Mouse (Mus musculus): Measurements from ENCODE around the gene Pip5k1a.
"Not testable (repeated sequence)": the region's sequence is repeated elsewhere in the genome, so short reads cannot be mapped to it uniquely, and the experiment has no call there.

The Pip5k1a gene

DNA sequence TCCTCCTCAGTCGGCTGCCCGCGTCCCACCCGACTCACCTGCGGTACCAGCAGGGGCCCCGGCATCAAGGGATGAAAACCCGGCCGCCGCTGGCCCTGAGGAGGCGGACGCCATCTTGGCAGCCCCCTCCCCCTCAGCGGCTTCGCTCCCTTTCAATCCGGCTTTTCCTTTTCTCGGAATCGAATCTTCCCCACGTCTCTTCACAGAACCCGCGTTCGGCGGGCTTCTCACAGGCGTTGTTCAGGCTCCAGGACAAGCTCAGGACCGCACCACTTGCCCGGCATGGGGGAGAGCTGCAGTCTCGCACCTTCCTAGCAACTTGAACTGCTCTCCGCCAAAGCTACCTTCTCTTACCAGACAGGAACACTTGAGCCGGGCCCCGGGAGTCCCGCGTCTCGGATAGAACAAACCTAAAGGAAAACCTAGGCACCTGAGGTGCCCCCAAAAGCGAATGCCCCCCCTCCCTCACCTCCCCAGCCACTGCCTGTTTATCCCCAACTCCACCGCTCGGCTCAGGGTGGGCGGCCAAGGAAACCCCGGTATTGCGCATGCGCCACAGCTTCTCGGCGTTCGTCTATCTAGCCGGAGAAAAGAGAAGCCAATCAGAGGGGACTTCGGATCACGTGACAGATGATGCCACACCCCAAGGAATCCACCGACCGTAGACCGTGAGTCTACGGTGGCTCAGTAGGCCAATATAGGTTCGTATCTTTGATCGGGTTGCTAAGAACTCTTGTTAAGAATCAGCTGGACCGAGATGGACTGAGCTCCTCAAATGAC is at the start of gene Pip5k1a:
TSS of gene Pip5k1a (minus strand) at position 593 of the 780 bp plus-strand sequence.
- DNase-seq (ENCODE audit: low spot score), result peak; percentile 99

GRCm38 (mm10) chr3:95153874-95154273 is 47.1 kb upstream of the Pip5k1a start:
- DNase-seq (ENCODE audit: low spot score), result no peak

- DNase-seq (ENCODE audit: low spot score), result no peak
Measured at GRCm38 (mm10) chr3:95147924-95148323, 41.2 kb upstream of the Pip5k1a start.

GRCm38 (mm10) chr3:95142617-95143011 is 35.9 kb upstream of the Pip5k1a start:
- peak; percentile 86 for DNase-seq (ENCODE audit: low spot score)

- DNase-seq (ENCODE audit: low spot score), result no peak
Measured at GRCm38 (mm10) chr3:95141952-95142616, 35.4 kb upstream of the Pip5k1a start, which contains the start of gene Tnfaip8l2. TSS of gene Tnfaip8l2 (minus strand) at chr3:95142360.

GRCm38 (mm10) chr3:95141474-95141873 is 34.7 kb upstream of the Pip5k1a start:
- DNase-seq (ENCODE audit: low spot score), result no peak

DNA sequence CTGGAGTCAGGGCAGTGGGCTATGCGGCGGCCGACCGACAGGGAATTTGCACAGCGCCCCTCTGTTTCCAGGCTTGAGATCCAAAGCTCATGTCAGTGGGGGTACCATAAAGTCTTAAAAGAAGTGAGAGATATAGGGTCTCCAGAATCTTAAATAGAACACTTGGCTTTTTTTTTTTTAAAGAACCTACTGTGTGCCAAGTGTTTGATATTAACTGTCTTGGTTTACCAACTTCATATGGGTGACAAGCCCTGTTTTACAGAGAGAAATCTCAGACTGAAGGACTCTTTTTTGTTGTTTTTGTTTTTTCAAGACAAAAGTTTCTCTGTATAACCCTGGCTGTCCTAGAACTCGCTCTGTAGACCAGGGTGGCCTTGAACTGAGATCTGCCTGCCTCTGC is 34.1 kb upstream of the Pip5k1a start:
- DNase-seq (ENCODE audit: low spot score), result no peak

DNA sequence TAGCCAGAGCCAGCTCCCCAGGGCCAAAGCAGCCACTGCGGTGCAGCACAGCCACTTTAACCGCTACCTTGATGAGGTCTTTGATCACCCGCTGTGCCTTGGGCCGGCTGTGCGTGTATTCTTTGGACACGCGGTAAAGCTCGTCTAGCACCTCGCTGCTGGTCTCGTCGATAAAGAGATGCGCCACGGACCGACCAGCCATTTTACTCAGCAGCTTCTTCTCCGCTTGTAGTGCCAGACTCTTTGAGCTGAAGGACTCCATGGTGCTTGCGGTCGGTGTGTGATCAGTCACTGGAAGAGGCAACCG is 33.5 kb upstream of the Pip5k1a start:
- DNase-seq (ENCODE audit: low spot score), result no peak

GRCm38 (mm10) chr3:95139586-95140288 is 33.0 kb upstream of the Pip5k1a start:
- no peak for DNase-seq (ENCODE audit: low spot score)

GRCm38 (mm10) chr3:95136336-95136735 is 29.6 kb upstream of the Pip5k1a start:
- no peak for DNase-seq (ENCODE audit: low spot score)

- DNase-seq (ENCODE audit: low spot score), result no peak
Measured at GRCm38 (mm10) chr3:95135433-95136052, 28.8 kb upstream of the Pip5k1a start.

DNA sequence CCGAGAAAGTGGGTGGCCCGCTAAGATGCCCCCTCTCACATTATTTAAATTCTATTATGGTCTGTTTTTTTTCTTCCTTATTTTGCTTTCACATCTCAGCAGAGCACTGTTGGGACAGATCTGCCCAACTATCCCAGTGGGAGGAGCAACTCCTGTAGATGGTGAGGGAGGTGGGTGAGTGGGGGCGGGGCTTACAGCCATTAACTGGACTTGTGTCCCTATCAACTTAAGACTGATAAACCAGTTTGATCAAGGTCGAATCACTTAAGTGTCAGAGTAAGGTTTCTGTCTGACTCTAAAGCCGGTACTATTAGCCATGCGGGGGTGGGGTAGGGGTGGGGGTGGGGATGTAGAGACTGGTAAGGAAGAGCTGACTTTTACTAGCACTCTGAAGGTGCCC is 28.3 kb upstream of the Pip5k1a start:
- peak; percentile 56 for DNase-seq (ENCODE audit: low spot score)

DNA sequence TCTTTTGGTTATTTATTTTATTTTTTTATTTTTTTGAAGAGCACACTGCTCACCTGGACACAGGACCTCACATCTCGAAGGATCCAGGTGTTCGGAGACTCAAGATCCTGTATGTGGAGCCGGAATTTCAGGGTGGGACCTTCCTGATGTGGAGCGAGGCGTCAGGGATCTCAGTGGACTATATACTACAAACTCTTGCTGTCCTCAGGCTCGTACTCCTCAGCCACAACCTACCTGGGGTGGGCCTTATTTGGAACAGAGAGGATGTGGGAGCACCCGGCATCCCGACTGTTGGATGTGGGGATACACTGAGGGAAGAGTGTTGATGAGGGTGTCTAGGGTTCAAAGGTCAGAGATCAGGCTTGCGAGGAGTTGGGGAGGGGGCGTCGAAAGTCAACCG is 27.4 kb upstream of the Pip5k1a start:
- not testable (repeated sequence) for DNase-seq (ENCODE audit: low spot score)

GRCm38 (mm10) chr3:95133680-95134101 is 27.0 kb upstream of the Pip5k1a start, which contains the start of the genes Scnm1 and Lysmd1:
TSS of gene Scnm1 (minus strand) at chr3:95134011.
TSS of gene Lysmd1 (plus strand) at chr3:95134088.
- peak; percentile 95 for DNase-seq (ENCODE audit: low spot score)

- DNase-seq (ENCODE audit: low spot score), result no peak
Measured at GRCm38 (mm10) chr3:95133176-95133575, 26.4 kb upstream of the Pip5k1a start.

- DNase-seq (ENCODE audit: low spot score), result not testable (repeated sequence)
Measured at GRCm38 (mm10) chr3:95132389-95132788, 25.7 kb upstream of the Pip5k1a start.

GRCm38 (mm10) chr3:95130081-95130480 is 23.4 kb upstream of the Pip5k1a start:
- DNase-seq (ENCODE audit: low spot score), result no peak

DNA sequence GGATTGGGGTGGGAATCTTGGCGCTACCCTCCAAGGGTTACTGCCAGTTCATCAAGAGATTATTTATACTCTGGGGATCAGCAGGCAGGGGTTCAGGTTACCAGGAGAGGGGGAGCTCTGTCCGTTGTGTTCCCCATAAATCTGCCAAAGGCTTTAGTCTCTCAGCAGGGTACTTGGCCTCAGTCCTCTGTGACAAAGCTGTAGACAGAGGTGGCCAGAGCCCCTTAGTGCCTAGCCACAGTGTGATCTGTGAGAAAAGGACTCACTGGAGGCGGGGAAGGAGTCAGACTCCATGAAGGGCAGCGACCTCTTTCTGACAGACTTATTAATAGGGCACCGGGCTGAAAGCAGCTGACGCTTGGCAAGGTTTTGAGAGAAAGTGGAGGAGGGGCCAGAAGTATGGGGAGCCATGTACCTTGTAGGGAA is 22.5 kb upstream of the Pip5k1a start:
- no peak for DNase-seq (ENCODE audit: low spot score)

- DNase-seq (ENCODE audit: low spot score), result peak; percentile 84
Measured at GRCm38 (mm10) chr3:95124972-95125371, 18.2 kb upstream of the Pip5k1a start.

DNA sequence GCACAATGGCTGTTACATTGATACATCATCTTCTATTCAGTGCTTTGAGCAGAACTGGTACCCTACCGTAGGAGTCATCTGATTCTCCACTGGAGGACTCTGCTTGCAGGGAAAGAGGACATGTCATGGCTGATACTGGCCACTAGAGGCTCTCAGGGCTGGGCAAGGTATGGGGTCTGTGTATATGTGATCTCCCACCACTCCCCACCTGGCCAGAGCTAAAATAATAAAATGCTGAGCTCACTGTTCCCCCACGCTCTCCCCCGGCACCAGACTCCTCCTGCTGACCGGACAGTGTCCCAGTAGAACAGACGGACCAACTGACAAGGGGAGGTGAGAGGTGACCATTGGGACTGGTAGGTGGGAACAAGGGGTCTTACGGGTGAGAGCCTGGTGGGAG is 17.5 kb upstream of the Pip5k1a start, which contains the start of gene Tmod4:
TSS of gene Tmod4 (plus strand) at position 231 of the 400 bp plus-strand sequence.
- no peak for DNase-seq (ENCODE audit: low spot score)

DNA sequence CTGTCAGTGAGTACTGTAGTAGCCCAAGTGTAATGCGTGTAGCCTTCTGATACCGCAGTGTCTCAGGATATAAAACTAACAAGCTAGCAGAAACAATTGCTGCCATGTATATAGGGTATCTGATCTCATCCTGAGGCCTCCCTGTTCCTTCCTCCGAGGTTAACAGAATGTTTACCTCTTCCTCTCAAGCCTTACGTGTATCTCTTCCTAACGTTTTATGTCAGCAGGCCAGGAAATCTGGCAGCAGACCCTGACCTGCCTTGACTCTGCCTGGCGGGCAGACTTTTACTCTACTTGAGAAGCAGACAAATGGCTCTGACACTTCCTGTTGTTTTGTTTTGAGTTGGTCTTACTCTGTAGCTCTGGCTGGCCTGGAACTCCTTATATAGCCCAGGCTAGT is 14.8 kb upstream of the Pip5k1a start:
- peak; percentile 26 for DNase-seq (ENCODE audit: low spot score)

- no peak for DNase-seq (ENCODE audit: low spot score)
Measured at GRCm38 (mm10) chr3:95117751-95118150, 11.0 kb upstream of the Pip5k1a start.
